Mouse (Mus musculus) right cerebral cortex, adult 2 months (tissue): ENCODE data around the gene Rnf113a2.

Experiments used
- DNase-seq, 2 experiments: peaks; one replicate each; pipeline ENCODE4 v3.0.0; 2021 to 2022; ENCODE audit warnings: low spot score in 2 of 2

Gene Rnf113a2

GRCm38 (mm10) chr12:84416834-84417604 lies at the start of gene Rnf113a2:
Gene Rnf113a2 (plus strand): TSS chr12:84417196.
- peak; percentile 76 to 87 for DNase-seq

- no peak for DNase-seq
Measured at GRCm38 (mm10) chr12:84371647-84372046, 45.3 kb upstream of the Rnf113a2 start.

- DNase-seq = no peak
Measured at GRCm38 (mm10) chr12:84373831-84374481, 43.0 kb upstream of the Rnf113a2 start.

- DNase-seq = no peak
Measured at GRCm38 (mm10) chr12:84382369-84382768, 34.6 kb upstream of the Rnf113a2 start.

- no peak for DNase-seq
Measured at GRCm38 (mm10) chr12:84384644-84385081, 32.3 kb upstream of the Rnf113a2 start.

- no peak for DNase-seq
Measured at GRCm38 (mm10) chr12:84385408-84385807, 31.6 kb upstream of the Rnf113a2 start.

- no peak for DNase-seq
Measured at GRCm38 (mm10) chr12:84388097-84388496, 28.9 kb upstream of the Rnf113a2 start.

- no peak for DNase-seq
Measured at GRCm38 (mm10) chr12:84388774-84389400, 28.1 kb upstream of the Rnf113a2 start.

- no peak for DNase-seq
Measured at GRCm38 (mm10) chr12:84390336-84390735, 26.7 kb upstream of the Rnf113a2 start.

GRCm38 (mm10) chr12:84392681-84393080 lies 24.3 kb upstream of the Rnf113a2 start:
- no peak for DNase-seq

- DNase-seq = no peak
Measured at GRCm38 (mm10) chr12:84393847-84394246, 23.1 kb upstream of the Rnf113a2 start.

GRCm38 (mm10) chr12:84396947-84397679 lies 19.9 kb upstream of the Rnf113a2 start:
- DNase-seq = no peak

- DNase-seq = no peak
Measured at GRCm38 (mm10) chr12:84397685-84398084, 19.3 kb upstream of the Rnf113a2 start.

GRCm38 (mm10) chr12:84398629-84399028 lies 18.4 kb upstream of the Rnf113a2 start:
- DNase-seq = no peak

- no peak for DNase-seq
Measured at GRCm38 (mm10) chr12:84399135-84399534, 17.9 kb upstream of the Rnf113a2 start.

GRCm38 (mm10) chr12:84399663-84400062 lies 17.3 kb upstream of the Rnf113a2 start:
- no peak for DNase-seq

GRCm38 (mm10) chr12:84400068-84400467 lies 16.9 kb upstream of the Rnf113a2 start:
- no peak for DNase-seq

- DNase-seq = no peak
Measured at GRCm38 (mm10) chr12:84400653-84401052, 16.3 kb upstream of the Rnf113a2 start.

- DNase-seq = no peak
Measured at GRCm38 (mm10) chr12:84402923-84403322, 14.1 kb upstream of the Rnf113a2 start.

GRCm38 (mm10) chr12:84404541-84404940 lies 12.5 kb upstream of the Rnf113a2 start:
- DNase-seq = no peak

GRCm38 (mm10) chr12:84407259-84407658 lies 9.7 kb upstream of the Rnf113a2 start:
- DNase-seq = no peak
